Mouse (Mus musculus): Measurements from ENCODE around the gene Tnfrsf21. TPM values are rescaled to one million over a fixed set of nuclear protein-coding genes. Genes with fewer than 3 reads are reported as not detected.

The Tnfrsf21 gene
- polyA plus RNA-seq, 1 experiment from 2014 or later, result 59.6 TPM

- ATAC-seq (replicated peaks), result no peak
- no peaks in the 10 kb centered on the region for H3K27me3 ChIP-seq
- no peaks in the 10 kb centered on the region for H3K36me3 ChIP-seq
- no peak overlapping the region for H3K4me3 ChIP-seq
- no peak overlapping the region for H3K9ac ChIP-seq (replicated peaks)
- H3K27ac ChIP-seq (replicated peaks), result no peak overlapping the region
- no peaks in the 10 kb centered on the region for H3K4me1 ChIP-seq
- no peaks in the 10 kb centered on the region for H3K9me3 ChIP-seq
- 96% methylated on average over 9 of the region's 9 CpGs for WGBS
- no peak overlapping the region for H3K4me2 ChIP-seq (replicated peaks)
Measured at GRCm38 (mm10) chr17:43137838-43138237, 121.5 kb downstream of the Tnfrsf21 start.

GRCm38 (mm10) chr17:43138356-43138755, 122.0 kb downstream of the Tnfrsf21 start:
- no peak overlapping the region for H3K4me3 ChIP-seq
- ATAC-seq (replicated peaks), result no peak
- 91% methylated on average over 7 of the region's 7 CpGs for WGBS

More at GRCm38 (mm10) chr17:43138356-43138755, 122.0 kb downstream of the Tnfrsf21 start:
- Histone ChIP-seq H3K27me3 (no peaks in the 10 kb centered on the region), H3K4me1 (no peaks in the 10 kb centered on the region), H3K4me2 (replicated peaks) (no peak overlapping the region), H3K9me3 (no peaks in the 10 kb centered on the region), H3K27ac (replicated peaks) (no peak overlapping the region), H3K9ac (replicated peaks) (no peak overlapping the region), H3K36me3 (no peaks in the 10 kb centered on the region)

Other genes starting within 250 kb of the Tnfrsf21 start
- 7.4 and 8.6 TPM in 2 replicates for gene Cd2ap, start 139.9 kb upstream of the Tnfrsf21 start, polyA plus RNA-seq (2015; fragmentation: Nextera tagmentation; extraction: Ambion mirVana)